Mouse (Mus musculus) liver, embryonic 14.5 days (tissue): ENCODE measurements around the gene Zdhhc22. TPM values are rescaled to one million over a fixed set of nuclear protein-coding genes. Genes with fewer than 3 reads are reported as not detected.

Source experiments
- ATAC-seq: fragments of 200-750 bp; cut with Nextera tagmentation; 2 replicates; pipeline ENCODE4 v1.8.0; 2017; ENCODE audit warnings: moderate number of reproducible peaks, mild to moderate bottlenecking, moderate library complexity; ENCODE audit not compliant: insufficient read depth
- DNase-seq, 3 experiments: peaks; one replicate each; pipeline ENCODE4 v3.0.0-alpha.2; 2012 to 2013; ENCODE audit warnings: low read depth in 3 of 3, low spot score in 3 of 3
- H3K27ac ChIP-seq: fragments of 300-500 bp; sonication (generic); 2 replicates; pipeline ENCODE4 v1.5.1; 2014; ENCODE audit warnings: moderate library complexity, mild to moderate bottlenecking, control low read depth, inconsistent platforms
- H3K27me3 ChIP-seq: fragments of 300-500 bp; sonication (generic); 2 replicates; pipeline ENCODE4 v1.6.1; 2014; ENCODE audit warnings: mild to moderate bottlenecking, low read length, moderate library complexity; ENCODE audit not compliant: control insufficient read depth, insufficient read depth
- H3K36me3 ChIP-seq: fragments of 300-500 bp; sonication (generic); replicated peaks from 2 replicates; pipeline ENCODE4 v1.6.1; 2014; ENCODE audit warnings: low read depth; ENCODE audit not compliant: control insufficient read depth, insufficient read depth
- H3K4me1 ChIP-seq, 2 experiments: fragments of 200-500 bp in 1 of 2; fragments of 300-500 bp in 1 of 2; sonication (generic) in 1 of 2; replicated peaks; 2 replicates each; pipeline ENCODE4 v1.6.1; 2012 to 2014; ENCODE audit warnings: antibody characterized with exemption in 1 of 2, inconsistent platforms in 1 of 2, low read length in 1 of 2; ENCODE audit not compliant: control insufficient read depth in 2 of 2, insufficient read depth in 2 of 2
- H3K4me2 ChIP-seq: fragments of 300-500 bp; sonication (generic); 2 replicates; pipeline ENCODE4 v1.6.1; 2014; ENCODE audit warnings: low read depth, mild to moderate bottlenecking, control low read depth, moderate library complexity
- H3K4me3 ChIP-seq, 2 experiments: fragments of 200-500 bp in 1 of 2; fragments of 300-500 bp in 1 of 2; sonication (generic) in 1 of 2; 2 replicates each; pipeline ENCODE4 v1.5.1; 2012 to 2014; ENCODE audit warnings: low read depth in 2 of 2, low read length in 2 of 2, mild to moderate bottlenecking in 2 of 2, control low read depth in 1 of 2, inconsistent platforms in 1 of 2, moderate library complexity in 1 of 2; ENCODE audit not compliant: insufficient read depth in 1 of 2
- H3K9ac ChIP-seq: fragments of 300-500 bp; sonication (generic); replicated peaks from 2 replicates; pipeline ENCODE4 v1.6.1; 2014; ENCODE audit warnings: mild to moderate bottlenecking, control low read depth, moderate library complexity
- H3K9me3 ChIP-seq: fragments of 300-500 bp; sonication (generic); 2 replicates; pipeline ENCODE4 v1.6.1; 2016; ENCODE audit warnings: low read length, mixed read lengths; ENCODE audit not compliant: control insufficient read depth
- CTCF ChIP-seq: IDR thresholded peaks from 2 replicates; pipeline ENCODE4 v1.5.1; 2016; ENCODE audit warnings: antibody characterized with exemption, low read depth, control low read depth
- EP300 ChIP-seq: IDR thresholded peaks from 2 replicates; pipeline ENCODE4 v1.6.1; 2016; ENCODE audit warnings: antibody characterized with exemption, low read depth
- WGBS: fragments of 180-500 bp; shearing (Covaris S2); extraction: QIAGEN DNeasy Blood & Tissue Kit; methylation state at CpG from one replicate; pipeline ENCODE4 v1.1.7; 2014; ENCODE audit not compliant: insufficient replicate concordance; 5-methylcytosine and 5-hydroxymethylcytosine counted together
- polyA plus RNA-seq, 2 experiments: library from polyadenylated mRNA; depleted of rRNA in 1 of 2; stranded (reverse) in 1 of 2; unstranded in 1 of 2; fragments of >200 nt; fragmentation: Nextera tagmentation in 1 of 2; extraction: Ambion mirVana in 1 of 2; gene quantifications; 2 replicates each; pipeline versions ENCODE4 v1.2.1 to v1.2.3; 2012 to 2014

The Zdhhc22 gene
- polyA plus RNA-seq, 2 experiments: not detected

DNA sequence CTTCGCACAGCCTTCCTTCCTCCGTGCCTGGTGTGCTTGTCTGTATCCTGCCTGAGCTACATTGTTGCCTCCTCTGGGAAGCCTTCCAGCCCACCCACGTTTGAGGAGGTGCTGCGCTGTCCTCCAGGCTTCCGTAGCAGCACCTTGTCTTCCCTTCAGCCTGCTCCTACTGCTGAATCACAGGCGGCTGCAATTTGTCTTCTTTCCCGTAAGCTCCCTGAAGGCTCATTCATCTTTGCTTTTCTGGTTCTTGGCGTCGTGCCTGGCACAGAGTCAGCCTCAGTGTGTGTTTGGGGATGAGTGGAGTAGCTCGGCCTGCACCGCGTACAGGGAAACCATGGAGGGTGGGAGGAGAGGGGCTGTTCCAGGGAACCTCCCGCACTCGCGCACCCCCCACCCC is 12.4 kb downstream of the Zdhhc22 start:
- H3K4me3 ChIP-seq: no peak overlapping the region
- H3K4me2 ChIP-seq: no peak overlapping the region
- TF ChIP-seq CTCF: no peak
- TF ChIP-seq EP300: no peak
- no peak for ATAC-seq
- 23% methylated on average over 15 of the region's 15 CpGs for WGBS
- H3K27ac ChIP-seq: no peak overlapping the region
- peaks cover 12% of the 10 kb centered on the region for H3K27me3 ChIP-seq
- H3K36me3 ChIP-seq: no peaks in the 10 kb centered on the region
- no peaks in the 10 kb centered on the region; a peak in 1 of 4 replicates for H3K4me1 ChIP-seq
- no peak overlapping the region for H3K9ac ChIP-seq
- DNase-seq: no peak
- H3K9me3 ChIP-seq: no peaks in the 10 kb centered on the region

DNA sequence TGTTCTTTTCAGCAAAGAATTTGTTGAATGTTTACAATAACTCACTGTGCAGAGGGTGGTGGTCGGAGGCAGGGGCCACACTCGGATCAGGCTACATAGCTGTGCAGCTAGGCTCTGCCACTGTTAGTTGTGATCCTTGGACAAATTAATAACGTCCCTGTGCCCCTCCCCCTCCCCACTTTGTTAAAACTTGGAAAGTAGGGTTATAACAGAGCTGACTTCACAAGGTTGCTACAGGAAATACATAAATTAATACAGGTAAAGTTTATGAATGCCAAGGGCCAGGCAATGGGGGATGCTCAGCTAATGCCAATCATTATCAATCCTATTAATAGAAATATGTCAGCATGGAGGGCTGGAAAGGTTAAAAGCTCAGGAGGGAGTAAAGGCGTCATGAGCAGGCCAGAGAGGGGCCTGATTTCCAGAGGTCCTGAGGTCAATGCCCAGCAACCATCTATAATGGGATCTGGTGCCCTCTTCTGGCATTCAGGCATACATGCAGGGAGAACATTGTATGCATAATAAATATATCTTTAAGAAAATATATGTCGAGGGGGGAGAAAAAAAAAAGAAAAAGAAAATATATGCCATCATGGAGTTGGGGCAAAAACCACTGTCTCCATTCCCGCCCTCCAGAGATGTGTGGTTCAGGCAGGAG is 13.6 kb downstream of the Zdhhc22 start:
- no peaks in the 10 kb centered on the region; a peak in 1 of 4 replicates for H3K4me1 ChIP-seq
- WGBS: 41% methylated on average over 6 of the region's 6 CpGs
- TF ChIP-seq EP300 (no peak), CTCF (peak; percentile 53)
- ATAC-seq (no peak), DNase-seq (no peak)
- H3K4me2 ChIP-seq: no peak overlapping the region
- H3K36me3 ChIP-seq: no peaks in the 10 kb centered on the region
- H3K27me3 ChIP-seq: peaks cover 9% of the 10 kb centered on the region
- no peak overlapping the region for H3K4me3 ChIP-seq
- no peak overlapping the region for H3K9ac ChIP-seq
- no peak overlapping the region for H3K27ac ChIP-seq
- no peaks in the 10 kb centered on the region for H3K9me3 ChIP-seq

DNA sequence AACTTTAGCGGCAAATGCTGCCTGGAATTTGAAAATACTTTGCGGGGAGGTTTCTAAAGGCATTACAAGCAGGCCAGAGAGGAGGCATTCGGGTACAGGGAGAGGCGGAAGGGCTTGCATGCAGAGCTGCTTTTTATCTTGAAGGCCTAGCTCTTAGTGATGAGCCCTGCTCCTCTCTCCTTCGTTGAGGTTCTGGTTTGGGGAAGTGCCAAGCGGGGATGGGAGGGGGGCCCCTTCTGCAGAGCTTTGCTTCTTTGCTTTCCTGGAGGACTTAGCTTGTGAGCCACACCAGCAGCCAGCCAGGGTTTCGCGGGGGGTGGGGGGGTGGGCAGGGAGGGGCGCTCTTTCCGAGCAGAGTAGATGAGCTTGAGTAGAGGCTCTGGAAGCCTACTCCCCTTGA is 14.5 kb downstream of the Zdhhc22 start:
- Histone ChIP-seq H3K27me3 (peaks cover 9% of the 10 kb centered on the region; the same call in 1 of the 2 replicates), H3K4me1 (no peaks in the 10 kb centered on the region; a peak in 1 of 4 replicates), H3K4me3 (no peak overlapping the region), H3K9ac (no peak overlapping the region), H3K9me3 (no peaks in the 10 kb centered on the region), H3K4me2 (no peak overlapping the region), H3K36me3 (no peaks in the 10 kb centered on the region), H3K27ac (no peak overlapping the region)
- no peak for ATAC-seq
- TF ChIP-seq EP300: no peak
- TF ChIP-seq CTCF: no peak
- DNase-seq: no peak
- 38% methylated on average over 10 of the region's 10 CpGs for WGBS

DNA sequence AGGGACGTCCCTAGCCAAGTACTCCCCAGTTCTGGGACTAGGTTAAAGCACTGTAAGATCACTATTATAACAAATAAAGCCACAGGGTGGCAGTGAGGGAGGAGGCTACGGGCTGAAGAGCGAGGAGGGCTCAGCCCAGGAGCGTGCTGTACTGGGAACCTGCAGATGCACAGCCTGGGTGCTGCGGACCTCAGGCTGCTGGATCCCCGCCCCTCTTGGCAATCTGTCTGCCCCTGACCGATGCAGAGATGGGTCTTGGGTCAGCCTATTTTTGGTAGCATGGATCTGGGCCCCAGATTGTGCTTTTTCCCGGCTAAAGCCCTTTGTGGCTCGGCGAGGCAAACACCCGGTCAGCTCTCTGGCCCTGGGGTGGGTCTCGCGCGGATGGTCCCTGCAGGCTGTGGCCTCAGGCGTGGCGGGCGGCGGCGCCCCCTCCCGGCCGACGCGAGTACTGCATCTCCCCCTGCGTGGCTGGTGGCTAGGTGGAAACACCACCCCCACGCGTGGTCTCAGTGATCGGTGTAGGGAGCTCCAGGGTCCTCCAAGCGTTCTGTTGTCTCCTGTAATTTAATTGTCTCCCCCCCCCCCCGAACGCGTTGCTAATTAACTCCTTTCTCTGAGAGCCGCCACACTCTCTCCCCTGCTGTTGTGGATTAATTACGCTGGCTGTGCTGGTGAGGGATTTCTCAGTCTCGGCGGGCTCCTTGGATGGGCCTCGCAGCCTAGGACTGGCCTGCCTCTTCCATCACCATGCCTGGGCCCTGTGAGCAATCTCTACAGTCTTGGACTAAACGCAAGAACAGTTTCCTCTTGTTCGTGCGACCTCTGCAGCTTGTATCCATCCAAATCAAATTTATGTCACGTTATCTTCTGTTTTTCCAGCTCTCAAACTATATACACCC is 15.6 kb downstream of the Zdhhc22 start:
- Histone ChIP-seq H3K9ac (no peak overlapping the region; the same call in 1 of the 2 replicates), H3K27ac (no peak overlapping the region), H3K4me3 (peak overlapping the region in 1 of 2 experiments; percentile 28; a peak in 2 of 4 replicates)

DNA sequence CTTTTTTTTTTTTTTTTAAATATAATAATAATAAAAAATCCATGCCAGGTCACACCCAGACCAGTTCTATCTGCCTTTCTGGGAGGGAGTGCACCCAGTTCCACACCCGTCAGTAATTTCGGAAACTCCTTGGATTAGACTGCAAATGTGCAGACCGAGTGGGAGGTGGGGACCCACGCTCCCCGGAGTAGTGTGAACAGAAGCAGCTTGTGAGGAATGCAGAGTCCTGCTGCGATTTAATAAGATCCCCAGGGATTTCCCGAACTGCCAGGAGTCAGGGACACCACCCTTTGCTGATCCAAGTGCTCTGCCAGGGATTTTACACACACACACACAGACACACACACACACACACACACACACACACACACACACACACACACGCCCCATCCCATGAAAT is 16.5 kb downstream of the Zdhhc22 start:
- TF ChIP-seq EP300 (no peak), CTCF (no peak)
- H3K27ac ChIP-seq: no peak overlapping the region
- WGBS: 53% methylated on average over 8 of the region's 8 CpGs
- peaks cover 9% of the 10 kb centered on the region; the same call in 1 of the 2 replicates for H3K27me3 ChIP-seq
- no peaks in the 10 kb centered on the region for H3K36me3 ChIP-seq
- peaks cover 12 to 15% of the 10 kb centered on the region in 2 experiments for H3K4me1 ChIP-seq
- H3K4me2 ChIP-seq: no peak overlapping the region
- no peaks in the 10 kb centered on the region for H3K9me3 ChIP-seq
- ATAC-seq: no peak
- no peak overlapping the region for H3K9ac ChIP-seq
- no peak overlapping the region for H3K4me3 ChIP-seq
- DNase-seq: no peak

More for the DNA sequence above, 15.6 kb downstream of the Zdhhc22 start:
- DNase-seq (no peak), ATAC-seq (peak; percentile 50; the same call in 1 of the 2 replicates)
- no peaks in the 10 kb centered on the region for H3K9me3 ChIP-seq
- H3K4me1 ChIP-seq: peaks cover 6% of the 10 kb centered on the region in 2 experiments
- no peaks in the 10 kb centered on the region for H3K36me3 ChIP-seq
- 13% methylated on average over 40 of the region's 40 CpGs for WGBS
- peaks cover 9% of the 10 kb centered on the region; the same call in 1 of the 2 replicates for H3K27me3 ChIP-seq
- TF ChIP-seq CTCF (peak; percentile 90), EP300 (no peak)
- H3K4me2 ChIP-seq: peak overlapping the region; percentile 60
